Mouse (Mus musculus): ENCODE measurements around the gene Crispld2.

Gene Crispld2

DNA sequence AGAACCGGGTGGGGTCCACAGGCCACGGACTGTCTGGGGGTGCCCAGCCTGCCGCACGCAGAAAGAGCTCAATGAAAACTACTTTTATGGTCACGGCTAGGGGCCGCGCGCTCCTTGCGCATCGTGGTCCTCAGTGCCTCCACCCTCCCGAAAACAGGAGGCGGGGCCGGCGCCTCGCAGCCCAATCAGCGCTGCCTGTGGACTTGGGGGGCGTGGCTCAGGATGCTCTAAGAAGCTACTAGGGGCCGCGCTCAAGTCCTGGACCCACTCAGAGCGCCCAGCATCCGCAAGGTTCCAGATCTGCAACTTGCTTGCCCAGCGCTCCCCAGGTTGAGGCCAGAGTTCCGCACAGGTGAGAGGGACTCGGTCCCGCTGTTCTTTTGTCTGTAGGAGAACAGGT is at the start of gene Crispld2:
TSS of gene Crispld2 (plus strand) at position 190 of the 400 bp plus-strand sequence.
- DNase-seq (ENCODE audit: low spot score in 2 of 2) = peak in 1 of 2 experiments; percentile 16

- no peak for DNase-seq (ENCODE audit: low spot score in 2 of 2)
Observed at GRCm38 (mm10) chr8:119943616-119944015, 48.6 kb upstream of the Crispld2 start.

DNA sequence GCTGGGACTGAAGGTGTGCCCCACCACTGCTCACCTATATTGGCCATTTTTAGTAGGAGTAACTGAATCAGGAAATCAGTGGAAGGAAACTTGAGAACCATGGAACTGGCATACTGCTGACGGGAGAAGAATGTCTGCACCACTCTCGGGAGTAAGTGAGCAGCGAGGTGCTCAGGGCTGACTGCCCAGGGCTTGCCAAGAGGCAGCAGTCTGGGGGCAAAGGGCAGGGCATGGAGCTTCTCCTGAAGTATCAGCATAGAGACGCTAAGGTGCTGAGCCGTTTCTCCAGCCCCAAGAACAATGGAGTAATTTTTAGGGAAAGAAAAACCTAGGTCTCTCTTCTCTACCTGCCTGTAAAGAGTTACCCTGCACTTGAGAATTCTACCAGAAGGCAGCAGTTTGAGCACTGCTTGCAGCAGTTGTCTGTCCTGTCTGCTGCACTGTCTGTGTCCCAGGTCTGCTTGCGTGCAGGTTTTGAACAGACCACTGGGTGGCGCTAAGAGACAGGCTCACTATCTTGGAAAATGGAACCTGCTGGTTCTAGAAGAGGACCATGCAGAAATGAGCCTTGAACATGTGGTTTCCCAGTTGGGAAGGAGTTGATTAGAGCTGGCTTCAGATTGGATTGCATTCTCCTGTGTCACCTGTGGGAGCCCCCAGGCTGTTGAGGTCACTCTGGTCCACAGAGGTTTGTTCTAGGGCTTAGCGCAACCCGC is 48.0 kb upstream of the Crispld2 start:
- DNase-seq (ENCODE audit: low spot score in 2 of 2) = peak; percentile 55 to 61

- peak; percentile 24 to 47 for DNase-seq (ENCODE audit: low spot score in 2 of 2)
Observed at GRCm38 (mm10) chr8:119946326-119946865, 45.8 kb upstream of the Crispld2 start.

DNA sequence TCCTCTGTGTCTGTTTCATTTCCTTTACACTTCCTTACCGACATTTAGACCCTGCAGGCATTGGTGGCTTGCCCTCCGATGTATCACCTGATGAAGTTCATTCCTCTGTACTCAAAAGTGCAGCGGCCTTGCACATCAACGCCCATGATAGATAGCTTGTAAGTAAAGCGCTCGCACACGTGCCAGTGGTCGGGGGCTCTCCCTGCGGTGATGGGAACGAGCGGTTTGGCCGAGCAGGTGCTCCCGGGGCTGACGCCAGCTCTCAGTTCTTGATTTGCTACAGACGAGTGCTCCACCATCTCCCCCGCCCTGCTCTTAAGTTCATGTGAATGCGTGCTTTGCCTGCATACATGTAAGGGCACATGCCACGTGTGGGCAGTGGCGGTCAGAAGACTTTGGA is 44.6 kb upstream of the Crispld2 start:
- DNase-seq (ENCODE audit: low spot score in 2 of 2) = no peak

DNA sequence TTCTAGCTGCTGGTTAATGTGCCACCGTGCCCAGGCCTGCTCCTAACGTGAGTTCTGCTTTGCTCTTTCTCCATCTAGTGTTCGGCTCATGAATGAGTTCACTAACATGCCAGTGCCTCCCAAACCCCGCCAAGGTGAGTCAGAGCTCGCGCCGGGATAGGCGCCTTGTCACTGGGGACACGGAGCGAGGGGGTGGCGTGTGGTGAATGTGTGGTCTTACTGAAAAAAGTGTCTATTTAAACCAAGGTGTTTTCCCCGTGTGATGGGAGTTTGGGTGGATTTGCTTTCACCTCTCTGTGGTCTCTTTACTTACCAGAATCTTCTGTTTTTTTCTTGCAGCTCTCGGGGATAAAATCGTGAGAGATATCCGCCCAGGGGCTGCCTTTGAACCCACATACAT is 43.9 kb upstream of the Crispld2 start:
- DNase-seq (ENCODE audit: low spot score in 2 of 2) = no peak

DNA sequence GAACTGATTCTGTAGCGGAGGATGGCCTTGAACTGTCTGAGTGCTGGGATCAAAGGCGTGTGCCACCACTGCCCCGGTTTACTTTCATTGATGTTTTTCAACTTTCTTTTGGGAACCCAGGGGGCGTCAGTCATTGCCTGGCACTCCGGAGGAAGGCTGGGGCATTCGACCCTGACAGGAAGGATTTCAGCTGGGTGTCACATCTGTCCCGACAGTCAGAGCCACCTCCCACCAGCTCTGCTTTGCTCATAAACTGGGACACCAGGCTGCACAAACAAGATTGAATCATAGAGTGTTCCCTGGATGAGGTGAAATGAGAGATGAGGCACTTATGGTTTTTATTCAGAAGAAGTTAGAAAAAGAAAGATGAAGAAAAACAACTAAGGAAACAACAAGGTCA is 40.0 kb upstream of the Crispld2 start:
- no peak for DNase-seq (ENCODE audit: low spot score in 2 of 2)

GRCm38 (mm10) chr8:119952747-119953146 is 39.5 kb upstream of the Crispld2 start:
- no peak for DNase-seq (ENCODE audit: low spot score in 2 of 2)

GRCm38 (mm10) chr8:119955333-119955732 is 36.9 kb upstream of the Crispld2 start:
- DNase-seq (ENCODE audit: low spot score in 2 of 2) = no peak

DNA sequence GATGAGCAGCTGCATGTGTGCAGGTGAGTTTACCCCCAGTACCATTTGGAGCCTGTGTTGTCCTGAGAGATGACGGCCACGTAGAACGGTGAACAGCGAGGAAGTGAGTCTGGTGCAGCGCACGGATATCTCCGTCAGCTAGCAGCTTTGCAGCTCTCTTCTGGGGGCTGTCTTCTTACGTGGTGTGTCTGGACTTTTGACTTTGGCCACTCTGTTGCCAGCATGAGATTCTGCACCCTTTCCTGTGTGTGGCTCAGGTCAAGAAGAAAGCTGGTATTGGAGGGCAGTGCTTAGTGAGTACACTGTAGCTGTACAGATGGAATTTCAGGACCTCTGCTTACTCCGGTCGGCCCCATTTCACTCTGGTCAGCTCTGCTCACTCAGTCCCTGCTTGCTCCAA is 34.2 kb upstream of the Crispld2 start:
- DNase-seq (ENCODE audit: low spot score in 2 of 2) = no peak

- DNase-seq (ENCODE audit: low spot score in 2 of 2) = no peak
Observed at GRCm38 (mm10) chr8:119960531-119961104, 31.6 kb upstream of the Crispld2 start.

- no peak for DNase-seq (ENCODE audit: low spot score in 2 of 2)
Observed at GRCm38 (mm10) chr8:119964859-119965258, 27.4 kb upstream of the Crispld2 start.

- DNase-seq (ENCODE audit: low spot score in 2 of 2) = no peak
Observed at GRCm38 (mm10) chr8:119967435-119967834, 24.8 kb upstream of the Crispld2 start.

DNA sequence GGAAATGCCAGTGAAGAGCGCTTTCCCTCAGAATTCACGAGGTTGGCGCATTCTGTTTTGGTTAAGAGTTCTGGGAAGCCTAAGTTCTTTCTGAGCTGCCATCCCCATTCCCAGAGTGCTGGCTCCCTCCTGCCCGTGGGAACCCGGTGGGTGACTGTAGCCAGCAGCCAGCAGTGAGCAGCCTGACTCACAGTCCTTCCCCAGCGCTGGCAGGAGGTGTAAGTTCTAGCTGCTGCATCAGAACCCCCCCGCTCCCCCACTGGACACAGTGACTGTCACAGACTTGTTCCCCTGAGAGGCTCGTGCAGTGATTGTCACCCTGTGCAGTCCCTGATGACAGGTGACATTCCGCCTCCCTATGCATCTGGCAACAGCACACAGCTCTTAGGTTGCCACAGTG is 22.1 kb upstream of the Crispld2 start:
- no peak for DNase-seq (ENCODE audit: low spot score in 2 of 2)

DNA sequence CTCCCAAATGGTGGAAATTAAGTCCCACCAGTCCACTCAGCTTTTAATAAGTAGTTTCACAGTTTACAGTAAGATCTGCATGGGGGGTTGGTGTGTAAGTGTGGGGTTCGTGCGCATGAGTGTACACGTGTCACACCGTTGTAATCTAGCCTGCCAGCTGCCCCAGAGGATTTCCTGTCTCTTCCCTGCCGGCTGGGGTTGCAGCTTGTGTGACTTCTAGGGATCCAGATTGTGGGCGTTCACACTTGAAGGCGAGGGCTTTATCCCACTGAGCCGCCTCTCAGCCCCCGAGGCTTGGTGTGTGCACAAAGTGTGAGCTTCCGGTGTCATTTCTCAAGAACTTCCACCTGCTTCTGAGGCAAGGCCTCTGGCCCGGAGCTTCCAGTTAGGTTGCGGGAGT is 19.7 kb upstream of the Crispld2 start:
- DNase-seq (ENCODE audit: low spot score in 2 of 2) = peak; percentile 14 to 15

DNA sequence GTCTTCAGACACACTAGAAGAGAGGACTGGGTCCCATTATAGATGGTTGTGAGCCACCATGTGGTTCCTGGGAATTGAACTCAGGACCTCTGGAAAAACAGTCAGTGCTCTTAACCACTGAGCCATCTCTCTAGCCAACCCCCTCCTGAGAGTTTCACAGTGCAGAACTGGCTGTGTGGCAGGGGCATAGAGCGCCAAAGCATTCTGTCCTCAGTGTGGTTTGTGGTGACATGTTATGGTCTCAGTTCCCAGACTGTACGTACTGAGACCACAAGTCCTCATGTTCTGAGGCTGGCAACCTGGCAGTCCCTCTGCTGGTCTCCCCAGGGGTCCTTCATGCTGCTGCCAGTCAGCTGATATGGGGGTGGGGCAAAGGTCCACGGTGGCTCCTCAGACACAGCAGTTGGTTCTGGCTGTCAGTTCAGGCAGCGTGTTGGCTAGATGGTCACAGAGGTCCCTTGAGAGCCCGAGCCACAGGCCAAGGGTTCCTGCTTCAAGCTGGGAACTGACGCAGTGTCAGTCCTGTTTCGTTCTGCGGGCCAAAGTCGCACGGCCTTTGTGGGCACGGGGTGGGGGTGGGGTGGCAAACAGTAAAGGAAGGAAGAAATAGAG is 13.4 kb upstream of the Crispld2 start:
- DNase-seq (ENCODE audit: low spot score in 2 of 2) = peak in 1 of 2 experiments; percentile 21

DNA sequence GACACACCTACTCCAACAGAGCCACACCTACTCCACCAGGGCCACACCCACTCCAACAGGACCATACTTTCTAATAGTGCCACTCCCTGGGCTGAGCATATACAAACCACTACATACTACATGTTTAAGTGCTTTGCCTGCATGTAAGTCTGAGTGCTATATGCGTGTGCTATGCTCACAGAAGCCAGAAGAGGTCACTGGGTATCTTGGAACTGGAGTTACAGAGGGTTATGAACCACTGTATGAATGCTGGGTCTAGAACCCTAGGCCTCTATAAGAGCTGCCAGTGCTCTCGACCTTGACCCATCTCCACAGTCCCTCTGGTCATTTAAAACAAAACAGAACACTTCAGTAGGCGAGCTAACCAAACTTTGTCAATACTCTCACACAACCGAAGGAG is 11.0 kb upstream of the Crispld2 start:
- DNase-seq (ENCODE audit: low spot score in 2 of 2) = no peak

- peak in 1 of 2 experiments; percentile 12 for DNase-seq (ENCODE audit: low spot score in 2 of 2)
Observed at GRCm38 (mm10) chr8:119984085-119984484, 8.2 kb upstream of the Crispld2 start.

GRCm38 (mm10) chr8:119986174-119986573 is 6.1 kb upstream of the Crispld2 start:
- DNase-seq (ENCODE audit: low spot score in 2 of 2) = no peak

GRCm38 (mm10) chr8:119988087-119988486 is 4.2 kb upstream of the Crispld2 start:
- DNase-seq (ENCODE audit: low spot score in 2 of 2) = no peak

DNA sequence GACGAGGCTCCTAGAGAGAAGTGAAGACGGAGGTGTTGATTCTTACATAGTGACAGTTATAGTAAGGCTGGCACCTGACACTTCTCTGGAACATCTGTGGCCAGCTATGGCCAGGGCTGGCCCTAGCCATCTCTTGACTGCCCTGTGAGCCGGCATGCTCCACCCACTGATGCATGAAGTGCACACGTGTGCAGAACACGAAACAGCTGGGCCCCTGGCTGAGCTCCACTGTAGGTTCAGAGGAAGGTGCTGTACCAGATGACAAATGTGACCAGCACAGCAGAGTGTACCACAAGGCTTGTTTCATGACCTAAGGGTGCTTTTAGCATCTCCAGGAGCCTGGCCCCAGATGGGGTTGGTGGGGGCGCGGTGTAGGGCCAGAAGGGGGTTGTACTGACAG is 1.9 kb downstream of the Crispld2 start:
- no peak for DNase-seq (ENCODE audit: low spot score in 2 of 2)

- DNase-seq (ENCODE audit: low spot score in 2 of 2) = no peak
Observed at GRCm38 (mm10) chr8:119994556-119994955, 2.3 kb downstream of the Crispld2 start.

GRCm38 (mm10) chr8:119997266-119997665 is 5.0 kb downstream of the Crispld2 start:
- DNase-seq (ENCODE audit: low spot score in 2 of 2) = no peak
